Mouse (Mus musculus) bone marrow macrophage, adult 2 months (primary cell): ENCODE results near the gene Pla2g1b. TPM values are rescaled to one million over a fixed set of nuclear protein-coding genes. Genes with fewer than 3 reads are reported as not detected.

Source experiments
- H3K27ac ChIP-seq: 2 replicates; pipeline ENCODE4 v1.5.1; 2012; ENCODE audit warnings: low read depth, low read length; ENCODE audit not compliant: insufficient read depth
- H3K4me1 ChIP-seq: 2 replicates; pipeline ENCODE4 v1.6.1; 2012; ENCODE audit warnings: low read length; ENCODE audit not compliant: control insufficient read depth, insufficient read depth
- H3K4me3 ChIP-seq: 2 replicates; pipeline ENCODE4 v1.5.1; 2012; ENCODE audit warnings: mild to moderate bottlenecking, low read length, moderate library complexity; ENCODE audit not compliant: insufficient read depth
- CTCF ChIP-seq: IDR thresholded peaks from 2 replicates; pipeline ENCODE4 v1.5.1; 2012; ENCODE audit warnings: low read depth, mild to moderate bottlenecking, low read length, moderate library complexity
- POLR2A ChIP-seq: IDR thresholded peaks from 2 replicates; pipeline ENCODE4 v1.6.1; 2012; ENCODE audit warnings: mild to moderate bottlenecking, low read depth, low read length, borderline replicate concordance
- polyA plus RNA-seq: library from polyadenylated mRNA; stranded (reverse); fragments of >200 nt; gene quantifications from 2 replicates; pipeline ENCODE4 v1.2.4, GENCODE M21; 2012; ENCODE audit not compliant: missing spikeins, insufficient read depth, insufficient read length

Gene Pla2g1b
- polyA plus RNA-seq, 1 experiment: not detected

DNA sequence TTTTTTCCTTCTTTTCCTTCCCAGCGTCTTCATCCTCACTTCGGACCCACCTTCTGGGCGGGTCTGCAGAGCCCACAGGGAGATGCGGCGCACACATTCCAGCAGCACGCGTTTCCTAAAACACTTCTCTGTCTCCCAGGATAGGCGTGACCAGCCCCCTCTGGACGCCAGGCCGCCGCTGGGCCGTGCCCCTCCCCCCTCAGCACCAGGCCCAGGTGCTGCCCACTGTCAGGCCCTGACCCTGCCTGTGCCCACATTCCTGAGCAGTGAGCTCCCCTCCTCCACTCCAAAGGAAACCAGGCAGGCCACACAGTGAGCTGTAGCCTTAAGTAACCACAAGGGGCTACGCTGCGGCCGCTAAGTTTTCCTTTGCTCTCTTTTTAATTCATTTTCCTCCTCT, 57.9 kb downstream of the Pla2g1b start:
- TF ChIP-seq CTCF: no peak
- no peak for TF ChIP-seq POLR2A
- Histone ChIP-seq H3K4me1 (peaks cover 45% of the 10 kb centered on the region), H3K4me3 (no peak overlapping the region), H3K27ac (no peak overlapping the region)

Other genes with a start within 250 kb of the Pla2g1b start
- gene Pop5, start 230.4 kb upstream of the Pla2g1b start, polyA plus RNA-seq: 38.3 and 54.2 TPM in 2 replicates
- 94.9 and 105 TPM in 2 replicates for gene Rnf10, start 193.4 kb upstream of the Pla2g1b start, polyA plus RNA-seq
- 21.4 and 25.6 TPM in 2 replicates for gene Coq5, start 186.6 kb upstream of the Pla2g1b start, polyA plus RNA-seq
- gene Dynll1, start 165.3 kb upstream of the Pla2g1b start, polyA plus RNA-seq: 238 and 243 TPM in 2 replicates
- 114 and 123 TPM in 2 replicates for gene Srsf9, start 139.1 kb upstream of the Pla2g1b start, polyA plus RNA-seq
- 28.8 and 31.4 TPM in 2 replicates for gene Gatc, start 125.1 kb upstream of the Pla2g1b start, polyA plus RNA-seq
- 60.2 and 68.9 TPM in 2 replicates for gene Triap1, start 125.0 kb upstream of the Pla2g1b start, polyA plus RNA-seq
- 445 and 473 TPM in 2 replicates for gene Cox6a1, start 117.3 kb upstream of the Pla2g1b start, polyA plus RNA-seq
- gene Msi1, start 36.7 kb upstream of the Pla2g1b start, polyA plus RNA-seq: 0.44 TPM in 1 of 2 replicates, not detected in the other
- gene Sirt4, start 18.5 kb downstream of the Pla2g1b start, polyA plus RNA-seq: 15.6 and 17.8 TPM in 2 replicates
- gene Pxn, start 40.4 kb downstream of the Pla2g1b start, polyA plus RNA-seq: 109 and 121 TPM in 2 replicates
- gene Rplp0, start 93.2 kb downstream of the Pla2g1b start, polyA plus RNA-seq: 1,563 and 1,614 TPM in 2 replicates
- 20.3 and 21.0 TPM in 2 replicates for gene Gcn1l1, start 99.0 kb downstream of the Pla2g1b start, polyA plus RNA-seq
- gene Rab35, start 165.6 kb downstream of the Pla2g1b start, polyA plus RNA-seq: 59.9 and 71.0 TPM in 2 replicates